Mouse (Mus musculus) bone marrow, adult 2 months (tissue): ENCODE measurements around the gene Ranbp3. TPM values are rescaled to one million over a fixed set of nuclear protein-coding genes. Genes with fewer than 3 reads are reported as not detected.

Experiments used
- H3K27ac ChIP-seq: fragments of 200-500 bp; 2 replicates; pipeline ENCODE4 v1.5.1; 2012; ENCODE audit warnings: low read depth, mild to moderate bottlenecking, control low read depth, inconsistent platforms, low read length; ENCODE audit not compliant: control insufficient read depth, poor library complexity, insufficient read depth
- H3K4me1 ChIP-seq: fragments of 200-500 bp; 2 replicates; pipeline ENCODE4 v1.6.1; 2011; ENCODE audit warnings: low read length; ENCODE audit not compliant: control insufficient read depth, insufficient read depth
- H3K4me3 ChIP-seq: fragments of 200-500 bp; replicated peaks from 2 replicates; pipeline ENCODE3; 2011; ENCODE audit warnings: mild to moderate bottlenecking, low read depth, low read length, control low read depth; ENCODE audit not compliant: control insufficient read depth
- CTCF ChIP-seq: fragments of 200-500 bp; IDR thresholded peaks from 2 replicates; pipeline ENCODE4 v1.5.1; 2011; ENCODE audit warnings: low read length, control low read depth; ENCODE audit not compliant: control insufficient read depth, insufficient read depth
- POLR2A ChIP-seq: fragments of 200-500 bp; IDR thresholded peaks from 2 replicates; pipeline ENCODE4 v1.6.1; 2011; ENCODE audit warnings: low read depth, mild to moderate bottlenecking, control low read depth, low read length, borderline replicate concordance; ENCODE audit not compliant: control insufficient read depth
- WGBS: fragments of 180-500 bp; shearing (Covaris S2); methylation state at CpG from one replicate; pipeline ENCODE4 v1.1.7; 2018; 5-methylcytosine and 5-hydroxymethylcytosine counted together
- polyA plus RNA-seq: library from polyadenylated mRNA; stranded (reverse); fragments of >200 nt; gene quantifications from 2 replicates; pipeline ENCODE4 v1.2.4, GENCODE M21; 2011; ENCODE audit warnings: low replicate concordance; ENCODE audit not compliant: missing spikeins, insufficient read depth, insufficient read length

The Ranbp3 gene
- polyA plus RNA-seq, 1 experiment: 52.9 TPM

- no peak overlapping the region for H3K27ac ChIP-seq
- H3K4me3 ChIP-seq: no peak overlapping the region
- H3K4me1 ChIP-seq: peaks cover 6% of the 10 kb centered on the region; the same call in 1 of the 2 replicates
- WGBS: 63% methylated on average over 3 of the region's 3 CpGs
- TF ChIP-seq CTCF (no peak), POLR2A (no peak)
These were observed 88.0 kb downstream of the Ranbp3 start for GRCm38 (mm10) chr17:56761077-56761476.

Other genes starting within 250 kb of the Ranbp3 start
- gene Ptprs, start 196.8 kb upstream of the Ranbp3 start, polyA plus RNA-seq: 23.2 and 54.0 TPM in 2 replicates
- not detected in 2 replicates for gene Znrf4, start 160.9 kb upstream of the Ranbp3 start, polyA plus RNA-seq
- gene Gm20219, start 118.9 kb upstream of the Ranbp3 start, polyA plus RNA-seq: 2.6 and 4.0 TPM in 2 replicates
- gene Safb2, start 88.7 kb upstream of the Ranbp3 start, polyA plus RNA-seq: 251 and 400 TPM in 2 replicates
- gene Safb, start 88.5 kb upstream of the Ranbp3 start, polyA plus RNA-seq: 94.9 and 178 TPM in 2 replicates
- 44.0 and 94.1 TPM in 2 replicates for gene 2410015M20Rik, start 63.5 kb upstream of the Ranbp3 start, polyA plus RNA-seq
- 407 and 414 TPM in 2 replicates for gene Rpl36, start 59.9 kb upstream of the Ranbp3 start, polyA plus RNA-seq
- gene Lonp1, start 46.4 kb upstream of the Ranbp3 start, polyA plus RNA-seq: 19.7 and 29.5 TPM in 2 replicates
- gene Catsperd, start 45.2 kb upstream of the Ranbp3 start, polyA plus RNA-seq: not detected in 2 replicates
- gene Ndufa11, start 44.5 kb downstream of the Ranbp3 start, polyA plus RNA-seq: 136 and 211 TPM in 2 replicates
- 3.1 and 5.8 TPM in 2 replicates for gene Vmac, start 44.7 kb downstream of the Ranbp3 start, polyA plus RNA-seq
- gene Nrtn, start 84.2 kb downstream of the Ranbp3 start, polyA plus RNA-seq: not detected in 2 replicates
- 15.8 and 51.0 TPM in 2 replicates for gene Dus3l, start 91.5 kb downstream of the Ranbp3 start, polyA plus RNA-seq
- 1.7 and 1.9 TPM in 2 replicates for gene Prr22, start 97.0 kb downstream of the Ranbp3 start, polyA plus RNA-seq
- gene Rfx2, start 157.7 kb downstream of the Ranbp3 start, polyA plus RNA-seq: 16.2 and 18.2 TPM in 2 replicates
- gene Acsbg2, start 201.2 kb downstream of the Ranbp3 start, polyA plus RNA-seq: not detected in 2 replicates
- 0.92 TPM in 1 of 2 replicates, not detected in the other for gene 1700061G19Rik, start 202.2 kb downstream of the Ranbp3 start, polyA plus RNA-seq